Mouse (Mus musculus): ENCODE results near the gene Gar1.

The Gar1 gene

GRCm38 (mm10) chr3:129803765-129804164 is 27.4 kb downstream of the Gar1 start, which contains the start of gene Lrit3:
TSS of gene Lrit3 (minus strand) at chr3:129804030.
- DNase-seq (ENCODE audit: low spot score): no peak

- DNase-seq (ENCODE audit: low spot score): no peak
These were observed 32.2 kb downstream of the Gar1 start for GRCm38 (mm10) chr3:129799011-129799410.

- DNase-seq (ENCODE audit: low spot score): no peak
These were observed 32.6 kb downstream of the Gar1 start for GRCm38 (mm10) chr3:129798551-129798950.

GRCm38 (mm10) chr3:129797341-129797740 is 33.9 kb downstream of the Gar1 start:
- DNase-seq (ENCODE audit: low spot score): no peak

- no peak for DNase-seq (ENCODE audit: low spot score)
These were observed 37.4 kb downstream of the Gar1 start for GRCm38 (mm10) chr3:129793801-129794200.

- no peak for DNase-seq (ENCODE audit: low spot score)
These were observed 48.5 kb downstream of the Gar1 start for GRCm38 (mm10) chr3:129782746-129783145.

- DNase-seq (ENCODE audit: low spot score): no peak
These were observed 49.8 kb downstream of the Gar1 start for GRCm38 (mm10) chr3:129781435-129781834.

Measured in testis, postnatal 10 days (tissue).